9 mouse cellular contexts compared by ENCODE assay signal in genomic region chr12:4028516-4028915, GRCm38 (mm10). TPM values are rescaled to one million over a fixed set of nuclear protein-coding genes. Genes with fewer than 3 reads are reported as not detected.
DNase-seq lines count a peak whose midpoint lies in the region; ATAC-seq and TF ChIP-seq lines count a peak whose summit lies in the region.
"Had no signal": no experiment of that assay in that cellular context is flagged by ENCODE, and none has a peak within 500 bp of the region (broad histone marks: within the 10 kb centered on the region; RNA-seq: fewer than 3 reads in every experiment).

No protein-coding gene starts in this region.

- H3K27ac ChIP-seq in cerebellum, adult 2 months (ENCODE audit: insufficient read depth, low read length) = peak overlapping the region; percentile 70
- peak overlapping the region; percentile 42; the same call in 1 of the 2 replicates for H3K27ac ChIP-seq in heart, embryonic 10.5 days
- H3K27ac ChIP-seq in lung, embryonic 16.5 days (ENCODE audit: low read length) = no peak overlapping the region
- H3K27ac ChIP-seq in embryonic facial prominence, embryonic 10.5 days (replicated peaks) = no peak overlapping the region

- no peak for TF ChIP-seq POLR2A in cerebellum, adult 2 months (IDR thresholded peaks at IDR 0.05; ENCODE audit: borderline replicate concordance, insufficient read depth, low read length)

- no peaks in the 10 kb centered on the region for H3K27me3 ChIP-seq in cerebellum, adult 2 months (ENCODE audit: control insufficient read depth, insufficient read depth, low read length)
- H3K27me3 ChIP-seq in heart, embryonic 10.5 days (ENCODE audit: insufficient read depth, poor library complexity, severe bottlenecking) = no peaks in the 10 kb centered on the region
- H3K27me3 ChIP-seq in lung, embryonic 16.5 days (ENCODE audit: control insufficient read depth, insufficient read depth, low read depth, low read length) = no peaks in the 10 kb centered on the region
- no peaks in the 10 kb centered on the region for H3K27me3 ChIP-seq in embryonic facial prominence, embryonic 10.5 days (replicated peaks; ENCODE audit: low read depth, poor library complexity, severe bottlenecking)

- no peak overlapping the region for H3K4me2 ChIP-seq in lung, embryonic 16.5 days (ENCODE audit: low read depth, low read length)

- no peak overlapping the region for H3K9ac ChIP-seq in lung, embryonic 16.5 days (ENCODE audit: low read length)

- no peak for TF ChIP-seq CTCF in cerebellum, adult 2 months (IDR thresholded peaks at IDR 0.05; ENCODE audit: borderline replicate concordance, insufficient read depth, low read depth, low read length)

- H3K9me3 ChIP-seq in heart, embryonic 10.5 days = no peaks in the 10 kb centered on the region
- H3K9me3 ChIP-seq in lung, embryonic 16.5 days (ENCODE audit: control insufficient read depth, low read length) = no peaks in the 10 kb centered on the region
- no peaks in the 10 kb centered on the region for H3K9me3 ChIP-seq in embryonic facial prominence, embryonic 10.5 days

- no peaks in the 10 kb centered on the region for H3K36me3 ChIP-seq in heart, embryonic 10.5 days
- H3K36me3 ChIP-seq in lung, embryonic 16.5 days (ENCODE audit: control insufficient read depth, insufficient read depth, low read length) = no peaks in the 10 kb centered on the region
- no peaks in the 10 kb centered on the region for H3K36me3 ChIP-seq in embryonic facial prominence, embryonic 10.5 days (replicated peaks)

- peaks cover 16% of the 10 kb centered on the region for H3K4me1 ChIP-seq in cerebellum, adult 2 months (ENCODE audit: control insufficient read depth, insufficient read depth, low read length)
- peaks cover 50% of the 10 kb centered on the region for H3K4me1 ChIP-seq in heart, embryonic 10.5 days
- H3K4me1 ChIP-seq in lung, embryonic 16.5 days (replicated peaks; ENCODE audit: control insufficient read depth, insufficient read depth, low read length) = no peaks in the 10 kb centered on the region; the same call in 1 of the 2 replicates
- H3K4me1 ChIP-seq in embryonic facial prominence, embryonic 10.5 days = no peaks in the 10 kb centered on the region

- WGBS in cerebellum, adult 2 months = 14% methylated on average over 11 of the region's 11 CpGs
- 66% methylated on average over 11 of the region's 11 CpGs for WGBS in heart, embryonic 10.5 days
- 46% methylated on average over 11 of the region's 11 CpGs for WGBS in lung, embryonic 16.5 days
- WGBS in embryonic facial prominence, embryonic 10.5 days = 84% methylated on average over 11 of the region's 11 CpGs

- ATAC-seq in lung, embryonic 16.5 days (ENCODE audit: low read depth) = peak; percentile 38; the same call in 1 of the 2 replicates
- ATAC-seq in megakaryocyte, adult 5-6 weeks (ENCODE audit: poor library complexity, severe bottlenecking) = no peak

- intact Hi-C loops in gastrocnemius, postnatal 14 days (cut with DNase I; ENCODE audit: low total_unique reads) = no loop called here

- DNase-seq in cerebellum, adult 2 months = peak; percentile 30 to 44
- no peak for DNase-seq in cerebellum, postnatal 14 days
- DNase-seq in adrenal gland, adult 8-10 months = peak; percentile 13
- DNase-seq in heart, embryonic 10.5 days (ENCODE audit: low spot score) = no peak
- DNase-seq in embryonic facial prominence, embryonic 10.5 days (ENCODE audit: low spot score) = no peak
- no peak for DNase-seq in gastrocnemius, postnatal 14 days
- DNase-seq: thymus, postnatal 36 days had no signal

- H3K4me3 ChIP-seq in cerebellum, adult 2 months (replicated peaks; ENCODE audit: insufficient read depth, low read depth, low read length) = no peak overlapping the region
- H3K4me3 ChIP-seq in heart, embryonic 10.5 days = no peak overlapping the region
- H3K4me3 ChIP-seq in lung, embryonic 16.5 days (ENCODE audit: low read length) = no peak overlapping the region
- H3K4me3 ChIP-seq in embryonic facial prominence, embryonic 10.5 days = no peak overlapping the region

RNA-seq across cellular contexts. Expression of gene Efr3b, which starts 10.2 kb away (rescaled TPM):
- 83.0 and 83.8 TPM in 2 replicates for polyA plus RNA-seq in cerebellum, adult 2 months (2012; rRNA removed)
- 1 to 10 TPM; 2.1 to 4.9 (median 3.8) TPM for total RNA-seq in adrenal gland, adult 8-10 months (2022)
- 9.9 and 16.0 TPM in 2 replicates for polyA plus RNA-seq in heart, embryonic 10.5 days (2016; fragmentation: Nextera tagmentation; extraction: Ambion mirVana)
- polyA plus RNA-seq in lung, embryonic 16.5 days (2015; fragmentation: Nextera tagmentation; extraction: Ambion mirVana) = 3.8 and 3.9 TPM in 2 replicates
- 7.3 and 8.4 TPM in 2 replicates for polyA plus RNA-seq in embryonic facial prominence, embryonic 10.5 days (2016; fragmentation: Nextera tagmentation; extraction: Ambion mirVana)
- 0.09 and 0.30 TPM in 2 replicates for total RNA-seq in megakaryocyte, adult 5-6 weeks (2015)
- 0.04 TPM in 2 replicates for total RNA-seq in megakaryocyte, adult 5-6 weeks (2017)
- total RNA-seq in gastrocnemius, postnatal 14 days (2021) = 1 to 10 TPM; 3.1 to 4.4 TPM

RNA-seq across cellular contexts. Expression of gene Dnajc27, which starts 53.9 kb away (rescaled TPM):
- 93.5 and 95.1 TPM in 2 replicates for polyA plus RNA-seq in cerebellum, adult 2 months (2012; rRNA removed)
- 1 to 10 TPM; 5.2 to 7.1 (median 6.6) TPM for total RNA-seq in adrenal gland, adult 8-10 months (2022)
- polyA plus RNA-seq in heart, embryonic 10.5 days (2016; fragmentation: Nextera tagmentation; extraction: Ambion mirVana) = 8.2 and 11.0 TPM in 2 replicates
- polyA plus RNA-seq in lung, embryonic 16.5 days (2015; fragmentation: Nextera tagmentation; extraction: Ambion mirVana) = 5.3 and 6.1 TPM in 2 replicates
- polyA plus RNA-seq in embryonic facial prominence, embryonic 10.5 days (2016; fragmentation: Nextera tagmentation; extraction: Ambion mirVana) = 10.6 and 12.2 TPM in 2 replicates
- 1.5 and 2.1 TPM in 2 replicates for total RNA-seq in megakaryocyte, adult 5-6 weeks (2015)
- 2.1 and 4.3 TPM in 2 replicates for total RNA-seq in megakaryocyte, adult 5-6 weeks (2017)
- 10 to 100 TPM; 13.3 to 14.5 TPM for total RNA-seq in gastrocnemius, postnatal 14 days (2021)

Comparison
In these comparisons a context has a peak if more than half of its experiments do, and no peak if none do; other contexts are left out.
1. DNase-seq: peak in cerebellum, adult 2 months (2 of 2) and adrenal gland, adult 8-10 months (single experiment); none in cerebellum, postnatal 14 days (0 of 2), heart, embryonic 10.5 days (single experiment), embryonic facial prominence, embryonic 10.5 days (single experiment) and gastrocnemius, postnatal 14 days (single experiment).
2. H3K27ac ChIP-seq: peak in cerebellum, adult 2 months (single experiment) and heart, embryonic 10.5 days (single experiment); none in lung, embryonic 16.5 days (single experiment) and embryonic facial prominence, embryonic 10.5 days (single experiment).